Mouse (Mus musculus): ENCODE results near the gene Gm37240.
A peak's percentile ranks its signal among the peaks of the same experiment; 100 is the strongest.

The Gm37240 gene

GRCm38 (mm10) chr3:85251631-85252030 is 635.7 kb downstream of the Gm37240 start:
- no peak for DNase-seq

- no peak for DNase-seq
Observed at GRCm38 (mm10) chr3:85246131-85246530, 641.2 kb downstream of the Gm37240 start.

DNA sequence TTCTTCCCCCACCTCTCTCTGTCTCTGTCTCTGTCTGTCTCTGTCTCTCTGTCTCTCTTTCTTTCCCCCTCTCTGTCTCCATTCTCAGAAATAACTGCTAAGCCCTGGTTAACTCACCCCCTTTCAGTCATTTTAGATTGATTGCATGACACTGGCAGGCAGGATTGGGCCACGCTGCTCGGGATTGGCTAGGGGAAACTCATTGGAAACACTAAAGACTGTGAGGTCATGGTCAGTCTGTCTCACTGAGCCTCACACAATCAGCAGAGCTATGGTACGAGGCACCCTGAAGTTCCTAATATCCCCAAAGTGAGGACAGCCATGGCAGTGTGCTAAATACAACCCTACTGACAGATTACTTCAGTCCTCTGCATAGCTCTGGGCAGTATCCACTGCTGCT is 650.8 kb downstream of the Gm37240 start:
- no peak for DNase-seq

- no peak for DNase-seq
Observed at GRCm38 (mm10) chr3:85232846-85233245, 654.5 kb downstream of the Gm37240 start.

GRCm38 (mm10) chr3:85222046-85222445 is 665.3 kb downstream of the Gm37240 start:
- DNase-seq, result no peak

- DNase-seq, result no peak
Observed at GRCm38 (mm10) chr3:85214926-85215325, 672.4 kb downstream of the Gm37240 start.

DNA sequence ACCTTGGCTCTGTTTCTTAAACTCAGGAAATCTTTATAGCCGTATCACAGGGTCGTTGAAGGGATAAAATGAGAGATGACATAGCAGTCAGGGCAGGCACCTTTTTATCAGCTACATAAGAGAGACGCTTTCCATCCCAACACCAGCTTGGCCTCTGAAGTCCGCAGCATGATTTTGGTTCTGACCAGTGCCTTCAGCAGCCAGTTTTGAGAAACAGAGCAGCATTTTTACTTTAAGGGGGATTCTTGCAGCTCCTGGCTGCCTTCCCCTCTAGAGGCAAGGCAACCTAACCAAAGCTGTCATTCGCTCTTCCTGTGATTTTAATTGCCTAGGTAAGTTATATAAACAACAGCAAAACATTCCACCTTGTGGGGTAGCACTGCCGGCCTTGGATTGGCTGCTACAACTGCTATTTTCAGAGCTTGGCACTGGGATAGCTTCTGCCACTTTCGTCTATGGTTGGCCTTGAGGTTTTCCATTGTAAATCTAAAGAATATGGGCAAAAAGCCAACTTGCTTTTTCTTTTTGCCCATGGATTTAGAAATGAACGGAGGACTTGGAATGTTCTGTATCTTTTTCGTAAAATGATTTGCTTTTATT is 674.5 kb downstream of the Gm37240 start:
- DNase-seq, result no peak

DNA sequence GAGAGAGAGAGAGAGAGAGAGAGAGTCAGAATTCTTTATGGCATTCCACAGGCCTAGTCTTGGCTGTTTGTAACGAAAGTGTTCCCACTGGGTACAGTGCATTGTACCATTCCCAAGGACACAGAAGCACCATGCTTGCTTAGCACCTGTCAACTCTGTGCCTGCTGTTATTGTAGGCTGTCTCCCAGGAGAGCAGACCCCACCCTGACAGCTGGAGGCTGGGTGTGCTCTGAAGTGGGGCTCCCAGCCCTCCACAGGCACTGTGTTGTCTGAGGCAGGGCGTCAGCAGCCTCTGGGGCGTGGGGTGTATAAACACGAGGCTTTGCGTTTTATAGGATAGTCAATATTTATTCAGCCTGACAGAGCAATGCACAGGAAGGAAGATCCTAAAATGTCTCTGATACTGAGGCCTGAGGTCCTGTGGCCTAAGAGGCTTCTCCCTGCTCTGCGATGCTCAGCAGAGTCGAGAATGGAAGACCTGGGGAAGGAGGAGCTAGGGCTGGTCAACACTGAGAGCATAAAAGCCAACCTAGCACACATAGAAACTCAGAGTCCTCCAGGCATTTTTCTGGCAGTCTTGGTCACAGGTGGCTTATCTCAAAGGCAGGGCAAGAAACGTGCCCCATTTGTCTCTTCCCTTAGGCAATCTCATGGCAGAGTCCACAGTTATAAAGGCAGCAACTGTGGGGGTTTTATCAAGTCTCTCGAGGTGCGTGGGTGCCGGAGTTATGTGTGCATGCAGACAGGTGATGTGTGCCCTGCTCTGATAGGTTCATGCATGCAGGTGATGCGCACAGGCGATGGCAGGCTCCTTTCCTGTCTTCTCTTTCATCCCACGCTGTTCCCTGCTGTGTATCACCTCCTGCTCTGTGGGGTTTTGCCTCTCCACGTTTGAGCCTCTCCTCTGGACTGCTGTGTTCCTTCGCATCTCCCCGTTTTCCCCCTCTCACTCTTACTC is 677.2 kb downstream of the Gm37240 start:
- no peak for DNase-seq

- DNase-seq, result no peak
Observed at GRCm38 (mm10) chr3:85206475-85206874, 680.8 kb downstream of the Gm37240 start.

DNA sequence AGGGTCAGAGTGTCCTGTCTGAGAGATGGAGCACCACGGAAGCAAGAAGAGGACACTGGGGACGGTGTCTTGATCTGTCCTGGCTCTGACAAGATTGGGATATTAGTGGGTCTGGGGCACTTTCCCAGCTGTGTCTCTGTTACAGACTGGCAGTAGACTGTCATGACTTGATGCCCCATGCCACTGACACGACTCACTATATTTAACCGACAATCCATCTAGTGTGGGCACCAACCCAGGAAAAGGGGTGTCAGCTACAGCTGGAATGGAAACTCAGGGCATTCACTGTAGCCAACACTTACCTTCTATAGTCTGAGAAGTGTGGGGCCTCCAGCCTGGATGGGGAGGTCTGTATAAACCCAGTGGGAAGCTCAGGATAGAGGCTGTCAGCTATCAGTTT is 681.4 kb downstream of the Gm37240 start:
- DNase-seq, result no peak

- DNase-seq, result no peak
Observed at GRCm38 (mm10) chr3:85203659-85204058, 683.7 kb downstream of the Gm37240 start.

DNA sequence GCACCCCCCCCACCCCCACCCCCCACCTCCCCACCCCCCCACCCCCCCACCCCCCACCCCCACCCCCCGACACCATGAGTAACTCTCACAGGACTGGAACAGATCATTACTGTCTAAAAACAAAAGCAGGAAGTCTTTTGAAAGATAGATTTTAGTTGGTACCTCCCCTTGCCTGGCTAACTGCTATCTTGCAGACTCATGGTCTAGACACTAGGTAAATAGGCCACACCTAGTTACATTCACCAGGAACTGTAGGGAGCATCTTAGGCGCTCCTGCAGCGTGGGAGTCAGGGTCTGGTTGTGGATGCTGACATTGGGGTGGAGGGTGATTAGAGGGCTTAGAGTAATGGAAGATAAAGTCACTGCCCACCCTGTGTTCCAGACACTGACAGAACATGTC is 684.6 kb downstream of the Gm37240 start:
- no peak for DNase-seq

- DNase-seq, result no peak
Observed at GRCm38 (mm10) chr3:85201785-85202184, 685.5 kb downstream of the Gm37240 start.

GRCm38 (mm10) chr3:85198496-85198895 is 688.8 kb downstream of the Gm37240 start:
- DNase-seq, result no peak

DNA sequence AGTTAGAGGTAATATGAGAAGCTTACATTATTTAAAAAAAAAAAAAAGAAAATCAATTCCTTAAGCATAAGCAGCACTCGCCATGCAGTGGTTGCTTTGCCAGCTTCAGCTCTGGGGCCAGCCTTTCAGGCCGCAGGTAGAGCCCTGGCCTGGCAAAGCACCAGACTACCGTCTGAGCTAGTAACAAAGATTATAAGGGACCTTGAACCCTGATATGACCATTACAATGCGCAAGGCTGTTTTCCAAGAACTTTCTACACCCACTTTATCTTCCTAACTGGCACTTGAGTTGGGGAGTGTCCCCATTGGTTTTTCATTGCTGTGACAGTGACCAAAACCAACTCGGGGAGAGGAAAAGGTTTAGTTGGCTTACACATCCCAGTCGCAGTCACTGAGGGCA is 690.2 kb downstream of the Gm37240 start:
- no peak for DNase-seq

GRCm38 (mm10) chr3:85196591-85196990 is 690.7 kb downstream of the Gm37240 start:
- no peak for DNase-seq

- no peak for DNase-seq
Observed at GRCm38 (mm10) chr3:85195068-85195481, 692.2 kb downstream of the Gm37240 start.

DNA sequence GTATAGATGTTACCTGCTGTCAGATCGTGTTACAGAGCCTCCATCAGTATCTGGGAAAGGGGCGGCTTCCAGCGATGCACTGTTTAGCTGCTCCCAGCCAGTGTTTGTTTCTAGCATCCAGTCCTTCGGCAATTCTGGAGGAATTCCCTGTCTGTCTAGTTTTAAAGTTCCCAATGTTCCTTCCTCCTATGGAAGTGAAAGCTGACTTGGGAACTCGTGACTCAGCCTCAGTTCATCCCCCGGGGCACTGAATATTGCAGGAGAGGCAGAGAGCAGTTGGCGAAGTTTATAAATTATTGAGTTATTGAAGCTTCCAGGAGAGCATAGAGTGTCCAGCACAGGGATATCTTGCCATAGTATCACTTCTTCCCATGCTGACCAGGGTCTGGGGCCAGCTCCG is 697.5 kb downstream of the Gm37240 start:
- DNase-seq, result no peak

DNA sequence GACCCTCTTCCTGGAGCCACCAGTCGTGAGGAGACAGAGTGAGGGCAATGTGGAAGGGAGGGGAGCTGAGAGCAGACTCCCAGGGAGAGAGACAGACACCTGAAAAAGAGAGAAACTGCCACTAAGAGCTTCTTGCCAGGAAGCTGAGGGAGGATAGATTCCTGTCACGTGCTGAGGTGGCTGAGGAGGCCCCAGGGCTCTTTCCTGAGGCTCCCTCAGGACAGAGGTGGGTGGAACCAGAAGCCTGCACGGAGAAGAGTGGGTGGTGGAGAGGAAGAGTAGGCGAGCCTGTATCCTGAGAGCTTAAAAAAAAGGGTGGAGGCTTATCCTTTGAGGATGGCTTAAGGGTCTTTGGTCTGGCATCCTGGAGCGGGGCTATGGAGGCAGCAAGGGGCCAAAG is 699.0 kb downstream of the Gm37240 start:
- no peak for DNase-seq

DNA sequence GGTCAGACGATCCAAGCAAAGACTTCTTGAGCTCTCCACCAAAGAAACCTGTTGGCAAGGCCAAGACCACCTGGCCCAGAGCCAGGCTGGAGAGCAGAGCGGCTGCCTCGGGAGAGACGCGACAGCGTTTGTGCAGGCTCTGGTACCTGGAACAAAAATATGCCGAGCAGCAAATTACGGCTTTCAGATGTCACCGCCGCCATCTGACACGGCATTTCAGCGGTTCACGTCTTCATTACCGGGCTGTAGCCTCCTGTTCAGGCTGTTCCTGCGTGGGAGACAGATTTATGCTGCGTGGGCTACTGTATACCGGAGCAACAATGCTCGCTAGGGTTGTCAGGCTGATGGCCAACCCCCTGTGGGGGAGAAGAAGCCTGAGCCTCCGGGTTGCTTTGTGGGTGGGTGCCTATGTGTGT is 700.6 kb downstream of the Gm37240 start:
- peak; percentile 62 to 75 for DNase-seq

- peak in 1 of 2 experiments; percentile 38 for DNase-seq
Observed at GRCm38 (mm10) chr3:85185827-85186226, 701.5 kb downstream of the Gm37240 start.

DNA sequence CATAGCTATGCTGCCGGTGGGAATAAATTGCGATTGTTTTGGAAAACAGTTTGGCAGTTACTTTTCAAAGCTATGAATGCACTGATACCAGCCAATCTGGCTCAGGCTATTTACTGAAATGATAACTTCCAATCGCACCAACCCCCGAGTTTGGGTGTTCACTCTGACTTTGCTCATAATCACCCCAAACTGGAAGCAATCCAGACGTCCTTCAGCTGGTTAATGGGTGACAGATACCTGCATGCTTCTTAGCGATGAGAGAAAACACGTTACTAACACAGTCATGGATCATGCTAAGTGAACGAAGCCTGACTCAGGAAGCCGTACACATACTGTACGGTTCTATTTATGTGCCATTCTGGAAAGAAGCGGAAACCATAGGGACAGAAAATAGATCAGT is 702.4 kb downstream of the Gm37240 start:
- no peak for DNase-seq

- no peak for DNase-seq
Observed at GRCm38 (mm10) chr3:85184151-85184550, 703.2 kb downstream of the Gm37240 start.

DNA sequence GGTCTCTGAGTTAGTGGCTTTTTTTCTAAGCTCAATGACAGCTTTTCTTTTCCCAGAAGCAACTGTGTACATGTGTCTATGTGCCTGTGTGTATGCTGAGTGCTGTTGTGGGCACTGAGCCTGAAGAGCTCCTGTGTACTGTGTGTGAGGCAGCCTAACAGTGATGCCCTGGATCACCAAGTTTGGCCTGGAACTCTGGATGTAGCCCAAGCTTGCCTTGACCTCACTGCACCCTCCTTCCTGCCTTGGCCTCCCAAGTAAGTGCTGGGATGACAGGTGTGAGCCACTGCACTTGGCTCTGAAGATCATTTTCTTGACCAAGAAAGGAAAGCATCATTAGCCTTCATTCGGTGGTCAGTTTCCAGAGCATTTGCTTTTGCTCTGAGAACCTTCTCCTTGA is 710.6 kb downstream of the Gm37240 start:
- DNase-seq, result no peak
